Mouse (Mus musculus) liver, embryonic 13.5 days (tissue): ENCODE measurements at regions not wholly inside any gene's neighbourhood (a gene's known extent, or its start where the extent isn't known, plus 50 kb on each side); places are given as distances from the start of the nearest gene placed in this dataset.
A peak's percentile ranks its signal among the peaks of the same experiment; 100 is the strongest.
"Not testable (repeated sequence)": the region's sequence is repeated elsewhere in the genome, so short reads cannot be mapped to it uniquely, and the experiment has no call there.

Experiments used
- ATAC-seq: fragments of 200-750 bp; cut with Nextera tagmentation; 2 replicates; pipeline ENCODE4 v1.8.0; 2017; ENCODE audit warnings: low read depth, mild to moderate bottlenecking, moderate number of reproducible peaks, moderate library complexity
- DNase-seq: peaks from one replicate; pipeline ENCODE4 v3.0.0; 2022
- H3K27ac ChIP-seq: fragments of 300-500 bp; sonication (generic); 2 replicates; pipeline ENCODE4 v1.5.1; 2015; ENCODE audit warnings: moderate library complexity, mild to moderate bottlenecking, inconsistent platforms
- H3K27me3 ChIP-seq: fragments of 300-500 bp; sonication (generic); 2 replicates; pipeline ENCODE4 v1.6.1; 2015; ENCODE audit warnings: mild to moderate bottlenecking, inconsistent platforms
- H3K36me3 ChIP-seq: fragments of 300-500 bp; sonication (generic); 2 replicates; pipeline ENCODE4 v1.6.1; 2015; ENCODE audit warnings: mild to moderate bottlenecking, inconsistent platforms
- H3K4me1 ChIP-seq: fragments of 300-500 bp; sonication (generic); replicated peaks from 2 replicates; pipeline ENCODE4 v1.6.1; 2015; ENCODE audit warnings: inconsistent platforms
- H3K4me2 ChIP-seq: fragments of 300-500 bp; sonication (generic); 2 replicates; pipeline ENCODE4 v1.6.1; 2015; ENCODE audit warnings: inconsistent platforms, mild to moderate bottlenecking, moderate library complexity
- H3K4me3 ChIP-seq: fragments of 300-500 bp; sonication (generic); replicated peaks from 2 replicates; pipeline ENCODE4 v1.5.1; 2015; ENCODE audit warnings: mild to moderate bottlenecking, inconsistent platforms
- H3K9ac ChIP-seq: fragments of 300-500 bp; sonication (generic); 2 replicates; pipeline ENCODE4 v1.6.1; 2015; ENCODE audit warnings: mild to moderate bottlenecking, inconsistent platforms
- H3K9me3 ChIP-seq: fragments of 300-500 bp; sonication (generic); replicated peaks from 2 replicates; pipeline ENCODE4 v1.6.1; 2016; ENCODE audit warnings: inconsistent platforms
- WGBS: fragments of 180-500 bp; shearing (Covaris S2); methylation state at CpG from one replicate; pipeline ENCODE4 v1.1.7; 2015; ENCODE audit not compliant: insufficient replicate concordance; 5-methylcytosine and 5-hydroxymethylcytosine counted together

DNA sequence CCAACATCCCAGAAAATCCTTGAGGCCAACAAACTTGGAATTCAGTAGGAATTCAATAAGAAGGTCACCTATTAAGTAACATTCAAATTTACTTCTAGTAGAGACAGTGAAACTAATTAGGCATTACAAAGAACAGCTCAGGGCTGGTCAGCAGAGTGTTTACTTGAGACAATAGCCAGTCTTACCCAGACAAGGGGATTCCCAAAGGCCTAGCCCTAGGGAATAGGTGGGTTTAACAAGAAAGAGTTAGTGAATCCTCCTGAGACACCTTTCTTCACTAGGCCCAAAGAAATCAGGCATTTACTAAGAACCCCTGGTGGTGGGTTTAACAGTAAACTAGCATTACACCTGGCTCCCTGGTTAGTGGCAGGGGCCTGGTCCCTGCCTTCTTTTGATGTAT lies 597.7 kb upstream of the Cdh9 start:
- no peaks in the 10 kb centered on the region for H3K27me3 ChIP-seq
- no peak overlapping the region for H3K4me3 ChIP-seq
- H3K4me1 ChIP-seq: no peaks in the 10 kb centered on the region
- no peak overlapping the region for H3K27ac ChIP-seq
- ATAC-seq: no peak
- H3K4me2 ChIP-seq: no peak overlapping the region
- DNase-seq: no peak
- no peak overlapping the region for H3K9ac ChIP-seq
- no peaks in the 10 kb centered on the region for H3K9me3 ChIP-seq
- H3K36me3 ChIP-seq: no peaks in the 10 kb centered on the region

DNA sequence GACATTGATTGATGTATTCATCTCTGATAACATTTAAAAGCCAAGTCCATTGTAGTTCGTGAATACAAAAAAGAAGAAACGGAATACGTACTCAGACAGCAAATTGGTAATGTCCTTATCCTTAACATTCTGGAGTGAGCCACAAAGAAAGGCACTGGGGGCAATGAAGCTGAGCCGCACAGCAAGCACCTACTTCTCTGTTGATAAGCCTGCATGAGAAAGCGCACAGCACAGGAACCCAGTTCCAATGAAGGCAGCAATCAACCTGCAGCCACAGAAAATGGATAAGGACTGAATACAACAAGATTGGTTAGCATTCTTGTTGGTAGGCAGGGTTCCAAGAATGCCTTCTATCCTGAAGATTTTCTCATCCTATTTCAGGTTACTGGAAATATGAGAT lies 570.4 kb upstream of the Cdh9 start:
- DNase-seq (no peak), ATAC-seq (no peak)
- no peaks in the 10 kb centered on the region for H3K27me3 ChIP-seq
- no peaks in the 10 kb centered on the region for H3K9me3 ChIP-seq
- H3K4me1 ChIP-seq: no peaks in the 10 kb centered on the region
- H3K36me3 ChIP-seq: no peaks in the 10 kb centered on the region
- no peak overlapping the region for H3K4me3 ChIP-seq
- WGBS: 50% methylated on average over 5 of the region's 5 CpGs
- no peak overlapping the region for H3K27ac ChIP-seq
- no peak overlapping the region for H3K9ac ChIP-seq
- H3K4me2 ChIP-seq: no peak overlapping the region

DNA sequence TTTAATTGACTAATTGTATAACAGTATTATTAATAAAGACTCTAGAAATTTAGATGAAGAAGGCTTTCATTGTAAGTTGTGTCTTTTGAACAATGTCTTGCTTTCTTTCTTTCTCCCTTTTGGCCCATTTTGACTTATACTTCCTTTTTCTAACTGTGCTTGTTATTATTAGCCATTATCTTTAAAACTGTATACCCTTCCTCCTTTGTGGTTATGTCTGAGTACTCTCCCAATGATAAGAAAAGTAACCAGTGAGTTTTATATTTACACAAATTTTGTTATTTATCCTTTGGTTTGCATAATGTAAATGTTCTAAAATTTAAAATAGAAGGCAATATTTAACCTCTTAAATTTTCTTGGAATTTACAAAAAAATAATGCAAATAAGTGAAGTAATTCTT lies 564.6 kb upstream of the Cdh9 start:
- Histone ChIP-seq H3K9ac (no peak overlapping the region), H3K4me2 (no peak overlapping the region), H3K27me3 (no peaks in the 10 kb centered on the region), H3K36me3 (no peaks in the 10 kb centered on the region), H3K4me3 (no peak overlapping the region), H3K4me1 (no peaks in the 10 kb centered on the region), H3K27ac (no peak overlapping the region), H3K9me3 (no peaks in the 10 kb centered on the region)
- ATAC-seq: no peak
- no peak for DNase-seq

DNA sequence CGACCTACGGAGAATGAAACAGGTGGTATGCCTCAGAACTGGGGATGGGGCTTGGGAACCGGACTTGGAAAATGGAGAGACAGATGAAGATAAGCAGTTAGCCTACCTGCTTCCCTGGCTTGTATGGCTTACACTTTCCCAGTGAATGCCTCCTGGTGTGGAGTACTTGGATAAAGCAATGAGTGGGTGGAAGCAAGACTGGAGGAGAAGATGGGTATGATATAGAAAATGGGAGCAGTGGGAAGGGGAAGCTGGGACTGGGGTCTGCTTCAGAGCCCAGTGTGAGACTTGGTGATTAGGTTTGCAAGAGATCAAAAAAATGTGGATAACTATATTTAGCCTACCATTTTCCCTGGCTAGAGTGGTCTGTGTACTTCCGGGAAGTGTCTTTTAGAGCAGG lies 515.2 kb upstream of the Cdh9 start:
- Histone ChIP-seq H3K36me3 (no peaks in the 10 kb centered on the region), H3K4me3 (no peak overlapping the region), H3K4me1 (no peaks in the 10 kb centered on the region), H3K9ac (no peak overlapping the region), H3K27me3 (no peaks in the 10 kb centered on the region), H3K4me2 (no peak overlapping the region), H3K27ac (no peak overlapping the region), H3K9me3 (no peaks in the 10 kb centered on the region)
- WGBS: 67% methylated on average over 4 of the region's 4 CpGs
- no peak for DNase-seq
- no peak for ATAC-seq

DNA sequence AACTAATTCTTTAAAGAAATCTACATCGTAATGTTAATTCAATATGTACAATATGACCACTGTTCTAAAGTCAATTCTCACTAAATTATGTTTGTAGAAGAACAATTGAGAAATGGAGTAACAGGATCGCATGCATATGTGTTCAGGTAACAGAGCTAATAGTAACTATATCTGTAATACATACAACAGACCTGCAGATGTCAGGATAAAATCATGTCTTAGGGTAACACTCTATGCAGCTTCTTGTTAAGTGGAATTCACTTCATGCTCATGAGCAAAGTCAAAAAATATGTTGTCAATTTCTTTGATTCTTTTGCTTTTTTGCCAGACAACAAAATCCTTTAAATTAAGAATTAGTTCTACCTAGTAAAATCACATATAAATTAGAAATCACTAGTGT lies 506.9 kb upstream of the Cdh9 start:
- no peaks in the 10 kb centered on the region for H3K9me3 ChIP-seq
- H3K36me3 ChIP-seq: no peaks in the 10 kb centered on the region
- H3K27ac ChIP-seq: no peak overlapping the region
- ATAC-seq: no peak
- no peak overlapping the region for H3K9ac ChIP-seq
- H3K4me2 ChIP-seq: no peak overlapping the region
- WGBS: 66% methylated on average over 2 of the region's 2 CpGs
- no peaks in the 10 kb centered on the region for H3K27me3 ChIP-seq
- DNase-seq: no peak
- H3K4me1 ChIP-seq: no peaks in the 10 kb centered on the region
- H3K4me3 ChIP-seq: no peak overlapping the region

DNA sequence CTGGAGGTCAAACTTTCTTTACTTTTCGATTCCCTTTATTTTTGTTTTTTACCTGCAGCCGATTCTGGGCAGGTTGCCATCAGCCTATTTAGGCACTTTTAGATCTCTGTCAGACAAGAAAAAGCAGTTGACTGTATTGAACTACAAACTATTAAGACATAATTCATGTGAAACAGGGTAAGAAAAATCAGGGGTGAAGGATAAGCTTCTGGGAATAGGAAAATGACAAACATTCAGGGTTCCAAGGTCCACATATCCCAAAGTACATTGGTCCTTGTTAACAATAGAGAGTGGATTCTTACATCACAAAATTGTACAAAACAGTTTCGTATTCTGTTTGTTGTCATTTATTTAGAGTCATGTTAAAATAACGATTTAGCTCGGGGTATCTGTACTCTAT lies 480.0 kb upstream of the Cdh9 start:
- no peaks in the 10 kb centered on the region for H3K27me3 ChIP-seq
- ATAC-seq (no peak), DNase-seq (no peak)
- WGBS: 64% methylated on average over 5 of the region's 5 CpGs
- H3K9me3 ChIP-seq: no peaks in the 10 kb centered on the region
- no peak overlapping the region for H3K4me2 ChIP-seq
- H3K4me1 ChIP-seq: no peaks in the 10 kb centered on the region
- H3K4me3 ChIP-seq: no peak overlapping the region
- H3K27ac ChIP-seq: no peak overlapping the region
- H3K36me3 ChIP-seq: no peaks in the 10 kb centered on the region
- H3K9ac ChIP-seq: no peak overlapping the region

DNA sequence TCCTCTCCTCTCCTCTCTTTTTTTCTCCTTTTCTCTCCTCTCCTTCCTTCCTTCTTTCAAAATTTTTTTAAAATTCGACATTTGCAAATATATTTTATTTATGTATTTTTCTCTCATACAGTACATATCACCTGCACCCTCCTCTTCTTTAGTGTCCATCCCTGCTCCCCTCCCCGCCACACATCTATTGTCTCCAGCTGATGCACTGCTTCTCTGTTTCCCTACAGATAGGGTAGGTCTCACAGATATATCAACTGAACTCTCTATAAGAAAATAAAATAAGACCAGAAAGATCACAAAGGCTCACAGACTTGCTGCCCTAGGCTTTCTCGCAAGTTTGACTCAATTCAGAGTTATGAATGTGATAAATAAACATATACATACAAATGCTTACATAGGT lies 443.4 kb upstream of the Cdh9 start:
- no peak overlapping the region for H3K27ac ChIP-seq
- no peaks in the 10 kb centered on the region for H3K36me3 ChIP-seq
- no peaks in the 10 kb centered on the region for H3K27me3 ChIP-seq
- H3K9ac ChIP-seq: no peak overlapping the region
- 42% methylated on average over 3 of the region's 3 CpGs for WGBS
- H3K4me1 ChIP-seq: no peaks in the 10 kb centered on the region
- no peaks in the 10 kb centered on the region for H3K9me3 ChIP-seq
- no peak overlapping the region for H3K4me3 ChIP-seq
- H3K4me2 ChIP-seq: no peak overlapping the region
- DNase-seq (no peak), ATAC-seq (peak; percentile 59; the same call in 1 of the 2 replicates)

DNA sequence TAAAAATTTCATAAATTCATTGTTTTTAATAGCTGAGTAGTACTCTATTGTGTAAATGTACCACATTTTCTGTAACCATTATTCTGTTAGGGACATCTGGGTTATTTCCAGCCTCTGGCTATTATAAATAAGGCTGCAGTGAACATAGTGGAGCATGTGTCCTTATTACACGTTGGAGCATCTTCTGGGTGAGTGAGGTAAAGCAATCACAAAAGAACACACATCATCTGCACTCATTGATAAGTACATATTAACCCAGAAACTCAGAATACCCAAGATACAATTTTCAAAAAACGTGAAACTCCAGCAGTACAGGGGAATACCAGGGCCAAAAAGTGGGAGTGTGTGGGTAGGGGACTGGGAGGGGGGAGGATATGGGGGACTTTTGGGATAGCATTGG lies 434.0 kb upstream of the Cdh9 start:
- WGBS: 33% methylated on average over 2 of the region's 2 CpGs
- not testable (repeated sequence) for DNase-seq, H3K4me2 ChIP-seq, H3K4me1 ChIP-seq, H3K4me3 ChIP-seq, H3K9me3 ChIP-seq, H3K27me3 ChIP-seq, H3K36me3 ChIP-seq, H3K27ac ChIP-seq, H3K9ac ChIP-seq
- ATAC-seq: peak; percentile 64; the same call in 1 of the 2 replicates

DNA sequence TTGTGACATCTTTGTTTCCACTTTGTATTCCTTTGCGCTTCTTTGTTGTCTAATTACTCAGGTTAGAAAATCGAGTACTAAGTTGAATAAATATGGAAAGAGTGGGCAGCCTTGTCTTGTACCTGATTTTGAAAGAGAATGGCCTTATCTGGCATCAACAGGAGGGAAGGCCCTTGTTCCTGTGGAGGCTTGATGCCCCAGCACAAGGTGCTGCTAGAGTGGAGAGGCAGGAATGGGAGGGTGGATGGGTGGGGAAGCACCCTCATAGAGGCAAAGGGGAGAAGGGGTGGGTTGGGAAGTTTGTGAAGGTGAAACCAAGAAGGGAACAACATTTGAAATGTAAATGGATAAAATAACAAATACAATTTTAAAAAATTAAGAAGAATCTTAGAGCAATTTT lies 418.9 kb upstream of the Cdh9 start:
- H3K4me3 ChIP-seq: no peak overlapping the region
- no peak overlapping the region for H3K27ac ChIP-seq
- peaks cover 17% of the 10 kb centered on the region for H3K4me1 ChIP-seq
- H3K9me3 ChIP-seq: no peaks in the 10 kb centered on the region
- no peaks in the 10 kb centered on the region for H3K27me3 ChIP-seq
- WGBS: 77% methylated on average over 2 of the region's 2 CpGs
- H3K36me3 ChIP-seq: no peaks in the 10 kb centered on the region
- DNase-seq (no peak), ATAC-seq (no peak)
- no peak overlapping the region for H3K4me2 ChIP-seq
- H3K9ac ChIP-seq: no peak overlapping the region

DNA sequence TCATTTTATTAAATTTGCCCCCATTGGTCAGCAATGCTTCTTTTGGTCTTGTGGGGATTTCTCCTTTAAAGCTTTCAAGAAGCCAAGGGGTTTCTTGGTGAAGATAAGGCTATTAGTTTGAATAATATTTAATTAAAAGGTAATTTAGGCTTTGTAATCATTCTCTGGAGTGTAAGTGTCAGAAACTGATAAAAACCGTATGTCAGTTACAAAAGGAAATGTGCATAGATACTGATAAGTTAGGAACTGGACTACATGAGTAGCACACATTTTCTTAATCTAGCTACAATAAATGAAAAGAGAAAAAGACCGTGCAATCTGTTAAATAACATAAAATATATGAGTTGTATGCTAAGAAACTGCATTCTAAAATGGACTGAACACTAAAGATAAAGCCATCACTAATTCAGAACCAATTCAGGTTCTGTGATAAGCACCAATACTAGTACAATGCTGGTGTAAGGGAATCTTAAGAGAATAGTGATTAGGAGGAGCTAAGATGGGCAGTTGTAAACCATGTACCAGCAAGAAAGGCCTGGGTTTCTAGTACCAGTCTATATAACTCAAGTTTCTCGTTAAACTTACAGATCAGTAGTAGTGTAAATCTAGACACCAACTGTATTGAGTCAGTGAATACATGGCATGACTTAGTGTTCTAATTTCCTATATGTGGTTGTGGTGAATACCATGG lies 416.5 kb upstream of the Cdh9 start:
- Histone ChIP-seq H3K4me2 (no peak overlapping the region), H3K4me3 (no peak overlapping the region)

DNA sequence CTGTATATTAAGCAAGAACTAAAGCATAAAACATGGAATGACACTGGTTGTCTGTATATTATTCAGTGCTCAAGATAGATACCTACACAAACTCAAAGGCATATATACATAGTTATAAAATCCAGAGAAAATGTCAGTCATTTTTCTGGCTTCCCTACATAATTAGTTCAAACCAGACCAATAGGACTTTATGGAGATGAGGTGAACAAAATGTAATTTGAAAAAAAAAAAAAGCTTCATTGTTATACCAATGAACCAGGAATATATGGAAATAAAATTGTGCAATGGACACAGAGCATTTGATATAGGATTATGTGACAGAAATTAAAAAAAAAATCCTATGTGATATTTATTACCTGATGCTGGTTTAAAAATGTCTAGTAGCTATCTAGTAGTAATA lies 415.8 kb upstream of the Cdh9 start:
- no peak overlapping the region for H3K9ac ChIP-seq
- DNase-seq (no peak), ATAC-seq (no peak)
- no peaks in the 10 kb centered on the region for H3K9me3 ChIP-seq
- no peaks in the 10 kb centered on the region for H3K27me3 ChIP-seq
- H3K27ac ChIP-seq: peak overlapping the region; percentile 70
- peaks cover 24% of the 10 kb centered on the region for H3K4me1 ChIP-seq
- no peak overlapping the region for H3K4me2 ChIP-seq
- no peak overlapping the region for H3K4me3 ChIP-seq
- H3K36me3 ChIP-seq: no peaks in the 10 kb centered on the region

More for the DNA sequence above, 416.5 kb upstream of the Cdh9 start:
- Histone ChIP-seq H3K9me3 (no peaks in the 10 kb centered on the region), H3K36me3 (no peaks in the 10 kb centered on the region), H3K9ac (no peak overlapping the region), H3K27ac (peak overlapping the region; percentile 71), H3K27me3 (no peaks in the 10 kb centered on the region), H3K4me1 (peaks cover 24% of the 10 kb centered on the region)
- 24% methylated on average over 3 of the region's 3 CpGs for WGBS
- DNase-seq (no peak), ATAC-seq (peak; percentile 81)

DNA sequence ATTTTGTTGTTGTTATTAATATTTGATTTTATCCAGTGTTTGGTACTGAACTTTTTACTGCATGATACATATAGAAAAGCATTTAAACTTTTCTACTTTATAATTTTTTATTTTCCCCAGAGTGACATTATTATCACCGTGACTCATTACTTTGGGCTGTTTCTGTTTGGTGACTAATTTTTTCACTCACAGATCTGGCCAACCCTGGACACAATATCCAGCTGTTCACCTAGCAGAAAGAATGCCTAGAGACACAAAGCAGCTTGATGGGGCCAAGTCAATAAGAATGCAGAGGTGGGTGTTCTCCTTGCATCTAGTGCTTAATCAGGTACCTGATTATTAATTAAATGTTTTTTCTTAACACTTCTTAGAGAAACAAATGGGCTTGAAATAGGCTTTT lies 414.7 kb upstream of the Cdh9 start:
- no peak for DNase-seq
- H3K27ac ChIP-seq: peak overlapping the region; percentile 80
- WGBS: 62% methylated on average over 1 of the region's 1 CpGs
- ATAC-seq: no peak
- H3K9me3 ChIP-seq: no peaks in the 10 kb centered on the region
- no peaks in the 10 kb centered on the region for H3K36me3 ChIP-seq
- no peak overlapping the region for H3K4me2 ChIP-seq
- H3K4me1 ChIP-seq: peaks cover 24% of the 10 kb centered on the region
- H3K27me3 ChIP-seq: no peaks in the 10 kb centered on the region
- no peak overlapping the region for H3K4me3 ChIP-seq
- no peak overlapping the region for H3K9ac ChIP-seq
